ENCODE assay signal across 8 mouse cellular contexts in genomic region chr7:35064286-35065258, GRCm38 (mm10). TPM values are rescaled to one million over a fixed set of nuclear protein-coding genes. Genes with fewer than 3 reads are reported as not detected.
A peak's percentile ranks its signal among the peaks of the same experiment; 100 is the strongest.
DNase-seq lines count a peak whose midpoint lies in the region; ATAC-seq and TF ChIP-seq lines count a peak whose summit lies in the region.
"Had no signal": no experiment of that assay in that cellular context is flagged by ENCODE, and none has a peak within 500 bp of the region (broad histone marks: within the 10 kb centered on the region; RNA-seq: fewer than 3 reads in every experiment).

No protein-coding gene starts in this region.

- no peaks in the 10 kb centered on the region for H3K27me3 ChIP-seq in intestine, embryonic 16.5 days (replicated peaks; ENCODE audit: control insufficient read depth, insufficient read depth, low read length)
- H3K27me3 ChIP-seq: stomach, embryonic 15.5 days had no signal

- intact Hi-C loops in left cerebral cortex, postnatal 14 days (cut with DNase I), result no loop called here

- peaks cover 3% of the 10 kb centered on the region; the same call in 1 of the 2 replicates for H3K9me3 ChIP-seq in intestine, embryonic 16.5 days (ENCODE audit: control insufficient read depth, low read length)
- H3K9me3 ChIP-seq: stomach, embryonic 15.5 days had no signal

- H3K36me3 ChIP-seq in intestine, embryonic 16.5 days (ENCODE audit: control insufficient read depth, insufficient read depth, low read length), result no peaks in the 10 kb centered on the region
- H3K36me3 ChIP-seq: stomach, embryonic 15.5 days had no signal

- H3K4me3 ChIP-seq in intestine, embryonic 16.5 days (ENCODE audit: low read length), result no peak overlapping the region
- H3K4me3 ChIP-seq: stomach, embryonic 15.5 days had no signal

- H3K4me1 ChIP-seq in intestine, embryonic 16.5 days (ENCODE audit: control insufficient read depth, insufficient read depth, low read length), result no peaks in the 10 kb centered on the region
- H3K4me1 ChIP-seq: stomach, embryonic 15.5 days had no signal

- DNase-seq in left cerebral cortex, postnatal 14 days (ENCODE audit: low spot score in 2 of 2), result peak; percentile 53 to 76
- no peak for DNase-seq in left cerebral cortex, adult 18-20 months (ENCODE audit: low spot score in 2 of 2)
- DNase-seq in R1 (ENCODE audit: low read depth, low spot score), result peak; percentile 44
- DNase-seq in brain, embryonic 14.5 days (ENCODE audit: low read depth), result peak; percentile 83
- DNase-seq in lung, postnatal 14 days, result peak; percentile 79
- no peak for DNase-seq in frontal cortex, postnatal 14 days (ENCODE audit: low spot score in 2 of 2)

- no peak for ATAC-seq in intestine, embryonic 16.5 days

- TF ChIP-seq POLR2A in brain, embryonic 14.5 days (IDR thresholded peaks at IDR 0.05; ENCODE audit: borderline replicate concordance, extremely low read depth, insufficient read depth, insufficient read length, poor library complexity, severe bottlenecking), result no peak

- TF ChIP-seq CTCF in brain, embryonic 14.5 days (IDR thresholded peaks at IDR 0.05; ENCODE audit: borderline replicate concordance, extremely low read depth, insufficient read depth, insufficient read length), result no peak

- H3K27ac ChIP-seq in intestine, embryonic 16.5 days (ENCODE audit: low read length), result no peak overlapping the region
- H3K27ac ChIP-seq: stomach, embryonic 15.5 days had no signal

- H3K4me2 ChIP-seq in intestine, embryonic 16.5 days (ENCODE audit: low read depth, low read length), result no peak overlapping the region
- H3K4me2 ChIP-seq: stomach, embryonic 15.5 days had no signal

- 76% methylated on average over 14 of the region's 14 CpGs for WGBS in intestine, embryonic 16.5 days

- no peak overlapping the region for H3K9ac ChIP-seq in intestine, embryonic 16.5 days (ENCODE audit: low read depth, low read length)
- H3K9ac ChIP-seq: stomach, embryonic 15.5 days had no signal

RNA-seq across cellular contexts. Expression of gene Cebpg, which starts 8.2 kb away (rescaled TPM):
- 10 to 100 TPM; 27.0 to 31.4 TPM for total RNA-seq in left cerebral cortex, postnatal 14 days (2021)
- total RNA-seq in left cerebral cortex, adult 18-20 months (2021), result 10 to 100 TPM; 34.4 to 36.3 TPM
- polyA plus RNA-seq in brain, embryonic 14.5 days (2012; rRNA removed), result 27.2 and 29.8 TPM in 2 replicates
- 43.4 and 46.4 TPM in 2 replicates for polyA plus RNA-seq in intestine, embryonic 16.5 days (2015; fragmentation: Nextera tagmentation; extraction: Ambion mirVana)

RNA-seq across cellular contexts. Expression of gene Cebpa, which starts 54.5 kb away (rescaled TPM):
- 1 to 10 TPM; 6.2 to 7.3 TPM for total RNA-seq in left cerebral cortex, postnatal 14 days (2021)
- total RNA-seq in left cerebral cortex, adult 18-20 months (2021), result 10 to 100 TPM; 11.1 to 11.2 TPM
- 2.9 and 3.1 TPM in 2 replicates for polyA plus RNA-seq in brain, embryonic 14.5 days (2012; rRNA removed)
- 9.9 and 11.7 TPM in 2 replicates for polyA plus RNA-seq in intestine, embryonic 16.5 days (2015; fragmentation: Nextera tagmentation; extraction: Ambion mirVana)

Comparison
In these comparisons a context has a peak if more than half of its experiments do, and no peak if none do; other contexts are left out.
1. DNase-seq: peak in left cerebral cortex, postnatal 14 days (2 of 2), R1 (single experiment), brain, embryonic 14.5 days (single experiment) and lung, postnatal 14 days (single experiment); none in left cerebral cortex, adult 18-20 months (0 of 2) and frontal cortex, postnatal 14 days (0 of 2).